Mouse (Mus musculus): ENCODE data around the gene Prkch. TPM values are rescaled to one million over a fixed set of nuclear protein-coding genes. Genes with fewer than 3 reads are reported as not detected.

Gene Prkch
- total and polyA plus RNA-seq, 2 experiments from 2014 or later = 9.9 to 16.2 TPM

DNA sequence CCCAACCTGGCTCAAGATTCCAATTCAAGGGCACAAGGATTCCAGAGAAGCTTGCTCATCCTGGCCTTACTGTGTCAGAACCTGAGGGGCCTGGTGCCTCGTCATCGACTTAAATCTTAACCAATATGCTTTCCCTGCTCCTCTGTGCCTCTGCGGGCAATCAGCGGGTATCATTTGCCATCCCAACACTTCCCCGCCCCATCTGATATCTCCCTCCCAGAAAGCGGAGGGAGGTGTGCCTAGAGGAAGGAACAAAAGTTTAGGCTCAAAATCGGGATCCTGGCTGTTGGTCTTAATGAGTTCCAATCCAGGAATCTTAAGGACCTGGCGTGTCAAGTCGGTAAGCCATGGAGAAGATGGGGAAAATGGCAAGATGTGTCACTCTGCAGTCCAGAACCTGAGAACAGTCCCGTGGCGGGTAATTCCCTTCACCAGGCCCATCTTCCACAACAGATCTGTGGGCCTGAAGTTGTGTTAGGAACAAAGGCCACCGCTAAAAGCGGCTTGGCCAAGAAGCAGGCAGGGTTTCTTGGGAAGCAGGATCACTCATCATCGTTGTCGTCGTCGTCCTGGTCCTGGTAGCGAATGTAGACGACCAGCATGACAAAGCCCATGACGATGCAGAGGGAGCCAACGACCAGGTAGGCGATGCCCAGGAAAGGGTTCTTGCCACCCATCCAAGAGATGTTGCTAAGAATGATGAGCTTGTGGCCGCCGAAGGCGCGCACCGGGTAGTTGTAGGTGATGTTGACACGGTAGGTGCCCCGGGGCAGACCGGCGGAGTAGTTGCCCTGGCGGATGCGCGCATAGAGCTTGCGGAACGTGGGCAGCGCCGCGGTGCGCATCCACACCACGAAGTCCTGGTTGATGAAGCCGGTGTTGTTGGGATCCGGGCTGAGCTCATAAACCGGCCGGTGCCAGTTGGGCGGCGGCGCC lies 39.6 kb upstream of the Prkch start:
- H3K27me3 ChIP-seq (ENCODE audit: insufficient read depth, low read length) = peaks cover 51% of the 10 kb centered on the region
- H3K9ac ChIP-seq (replicated peaks; ENCODE audit: low read length, poor library complexity, severe bottlenecking) = no peak overlapping the region
- WGBS = 17% methylated on average over 48 of the region's 48 CpGs
- peak overlapping the region; percentile 29 for H3K4me3 ChIP-seq (ENCODE audit: low read depth, low read length)
- H3K36me3 ChIP-seq (ENCODE audit: insufficient read depth, low read length) = no peaks in the 10 kb centered on the region
- H3K4me2 ChIP-seq (ENCODE audit: low read depth, low read length, poor library complexity, severe bottlenecking) = peak overlapping the region; percentile 48
- no peak for TF ChIP-seq CTCF (IDR thresholded peaks at IDR 0.05)
- H3K4me1 ChIP-seq (ENCODE audit: insufficient read depth, low read length) = peaks cover 6% of the 10 kb centered on the region; the same call in 1 of the 2 replicates
- ATAC-seq (ENCODE audit: low FRiP score) = no peak
- no peaks in the 10 kb centered on the region for H3K9me3 ChIP-seq (ENCODE audit: low read length)
- DNase-seq (ENCODE audit: low spot score) = no peak
- H3K27ac ChIP-seq (ENCODE audit: low read depth, low read length) = no peak overlapping the region

DNA sequence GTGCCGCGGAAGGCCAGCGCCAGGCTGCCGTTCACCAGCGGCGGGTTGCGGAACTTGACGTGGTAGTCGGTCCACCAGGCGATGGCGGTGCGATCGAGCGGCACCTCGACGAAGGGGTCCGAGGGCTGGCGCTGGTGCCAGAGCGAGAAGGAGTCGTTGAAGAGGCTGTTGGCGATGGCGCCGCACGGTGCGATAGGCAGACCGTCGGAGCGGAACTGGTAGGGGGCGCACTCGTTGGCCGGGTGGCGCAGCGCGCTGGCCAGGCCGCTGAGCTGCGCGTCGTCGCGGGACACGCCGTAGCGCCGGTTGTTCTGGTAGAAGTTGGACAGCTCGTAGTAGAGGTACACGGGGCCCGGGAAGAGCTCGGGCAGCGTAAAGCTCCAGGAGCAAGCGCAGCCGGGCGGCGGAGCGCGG lies 38.9 kb upstream of the Prkch start:
- H3K4me2 ChIP-seq (ENCODE audit: low read depth, low read length, poor library complexity, severe bottlenecking) = peak overlapping the region; percentile 48
- TF ChIP-seq CTCF (IDR thresholded peaks at IDR 0.05) = peak; percentile 38; the same call in 1 of the 2 replicates
- no peak for DNase-seq (ENCODE audit: low spot score)
- H3K9ac ChIP-seq (replicated peaks; ENCODE audit: low read length, poor library complexity, severe bottlenecking) = no peak overlapping the region
- H3K9me3 ChIP-seq (ENCODE audit: low read length) = no peaks in the 10 kb centered on the region
- peaks cover 6% of the 10 kb centered on the region; the same call in 1 of the 2 replicates for H3K4me1 ChIP-seq (ENCODE audit: insufficient read depth, low read length)
- ATAC-seq (ENCODE audit: low FRiP score) = peak; percentile 49; the same call in 1 of the 2 replicates
- no peak overlapping the region for H3K27ac ChIP-seq (ENCODE audit: low read depth, low read length)
- peak overlapping the region; percentile 29 for H3K4me3 ChIP-seq (ENCODE audit: low read depth, low read length)
- peaks cover 51% of the 10 kb centered on the region for H3K27me3 ChIP-seq (ENCODE audit: insufficient read depth, low read length)
- 1% methylated on average over 52 of the region's 55 CpGs for WGBS
- H3K36me3 ChIP-seq (ENCODE audit: insufficient read depth, low read length) = no peaks in the 10 kb centered on the region

DNA sequence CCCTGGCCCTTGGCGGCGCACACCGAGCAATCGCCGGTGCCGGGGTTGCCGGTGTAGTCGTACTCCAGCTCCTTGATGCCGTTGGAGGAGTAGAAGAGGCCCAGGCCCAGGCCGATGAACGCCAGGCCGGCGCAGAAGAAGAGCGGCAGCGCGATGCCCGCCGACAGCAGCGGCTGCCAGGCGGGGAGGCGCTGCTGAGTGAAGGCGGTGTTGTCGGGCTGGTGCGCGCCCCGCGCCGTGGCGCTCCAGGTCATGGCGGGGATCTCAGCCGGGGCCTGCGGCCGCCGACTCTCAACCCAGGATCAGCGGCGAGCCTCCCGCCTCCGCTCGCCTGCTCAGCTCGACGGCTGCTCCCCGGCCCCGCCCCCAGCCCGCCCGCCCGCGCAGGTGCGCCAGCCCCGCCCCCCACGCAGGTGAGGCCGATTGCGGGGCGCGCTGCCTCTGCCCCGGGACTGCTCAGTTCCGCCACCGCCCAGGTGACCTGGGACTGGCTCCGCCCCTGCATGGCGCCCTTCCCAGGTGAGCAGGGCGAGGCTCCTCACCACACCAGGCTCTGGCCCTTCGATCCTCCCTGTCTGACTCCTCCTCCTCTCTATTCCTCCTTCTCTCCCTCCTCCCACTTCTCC lies 38.4 kb upstream of the Prkch start, which contains the start of gene Tmem30b:
Tmem30b (minus strand) TSS at position 307 of the 626 bp plus-strand sequence.
- H3K27ac ChIP-seq (ENCODE audit: low read depth, low read length) = no peak within 1 kb of the TSS
- H3K9ac ChIP-seq (replicated peaks; ENCODE audit: low read length, poor library complexity, severe bottlenecking) = no peak within 1 kb of the TSS
- peak within 1 kb of the TSS; percentile 29 for H3K4me3 ChIP-seq (ENCODE audit: low read depth, low read length)
- H3K4me1 ChIP-seq (ENCODE audit: insufficient read depth, low read length) = peaks cover 6% of the 10 kb centered on the region; the same call in 1 of the 2 replicates
- no peak for DNase-seq (ENCODE audit: low spot score)
- H3K9me3 ChIP-seq (ENCODE audit: low read length) = no peaks in the 10 kb centered on the region
- H3K36me3 ChIP-seq (ENCODE audit: insufficient read depth, low read length) = no peaks in the 10 kb centered on the region
- peak; percentile 41; the same call in 1 of the 2 replicates for ATAC-seq (ENCODE audit: low FRiP score)
- WGBS = 1% methylated on average over 43 of the region's 61 CpGs
- peak within 1 kb of the TSS; percentile 48 for H3K4me2 ChIP-seq (ENCODE audit: low read depth, low read length, poor library complexity, severe bottlenecking)
- H3K27me3 ChIP-seq (ENCODE audit: insufficient read depth, low read length) = peaks cover 51% of the 10 kb centered on the region
- TF ChIP-seq CTCF (IDR thresholded peaks at IDR 0.05) = no peak

DNA sequence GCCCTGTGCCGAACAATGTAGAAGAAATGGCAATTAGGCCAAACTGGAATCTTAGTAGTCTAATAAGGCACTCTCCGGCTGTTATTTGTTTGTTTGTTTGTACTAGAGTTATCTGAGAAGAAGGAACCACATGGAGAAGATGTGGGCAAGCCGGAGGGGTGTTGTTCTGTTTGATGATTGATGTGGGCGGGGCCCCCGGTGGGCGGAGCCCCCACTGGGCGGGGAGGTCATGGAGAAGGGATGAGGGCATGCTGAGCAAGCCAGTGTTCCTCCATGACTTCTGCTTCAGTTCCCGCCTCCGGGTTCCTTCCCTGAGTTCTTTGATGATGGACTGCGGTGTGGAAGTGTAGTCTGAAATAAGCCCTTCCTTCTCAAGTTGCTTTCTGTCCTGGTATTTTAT lies 37.0 kb upstream of the Prkch start:
- Histone ChIP-seq H3K9ac (replicated peaks; ENCODE audit: low read length, poor library complexity, severe bottlenecking) (no peak overlapping the region), H3K4me3 (ENCODE audit: low read depth, low read length) (no peak overlapping the region), H3K27me3 (ENCODE audit: insufficient read depth, low read length) (peaks cover 51% of the 10 kb centered on the region), H3K36me3 (ENCODE audit: insufficient read depth, low read length) (no peaks in the 10 kb centered on the region), H3K27ac (ENCODE audit: low read depth, low read length) (no peak overlapping the region), H3K4me1 (ENCODE audit: insufficient read depth, low read length) (peaks cover 6% of the 10 kb centered on the region; the same call in 1 of the 2 replicates), H3K4me2 (ENCODE audit: low read depth, low read length, poor library complexity, severe bottlenecking) (no peak overlapping the region), H3K9me3 (ENCODE audit: low read length) (no peaks in the 10 kb centered on the region)
- ATAC-seq (ENCODE audit: low FRiP score) (no peak), DNase-seq (ENCODE audit: low spot score) (no peak)
- 34% methylated on average over 10 of the region's 10 CpGs for WGBS
- no peak for TF ChIP-seq CTCF (IDR thresholded peaks at IDR 0.05)

DNA sequence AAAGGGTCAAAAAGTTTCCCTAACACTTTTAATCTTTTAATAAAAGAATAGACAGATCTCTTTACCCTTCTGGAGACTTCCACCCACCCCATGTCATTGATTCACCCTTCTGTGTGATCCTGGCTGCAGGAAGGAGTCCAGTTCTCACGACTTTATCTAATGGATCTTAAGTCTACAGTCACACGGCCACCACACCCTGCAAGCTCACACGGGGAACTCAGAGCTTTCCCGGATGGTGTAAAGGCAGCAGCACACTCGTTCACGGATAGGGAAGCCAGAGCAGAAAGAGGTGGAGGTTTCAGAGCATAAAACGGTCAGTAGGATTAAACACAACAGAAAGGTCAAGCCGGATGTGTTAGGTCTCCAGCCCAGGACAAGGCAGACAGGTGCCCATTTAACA lies 36.3 kb upstream of the Prkch start:
- no peak overlapping the region for H3K4me3 ChIP-seq (ENCODE audit: low read depth, low read length)
- no peak for TF ChIP-seq CTCF (IDR thresholded peaks at IDR 0.05)
- peaks cover 51% of the 10 kb centered on the region for H3K27me3 ChIP-seq (ENCODE audit: insufficient read depth, low read length)
- no peaks in the 10 kb centered on the region for H3K36me3 ChIP-seq (ENCODE audit: insufficient read depth, low read length)
- DNase-seq (ENCODE audit: low spot score) (no peak), ATAC-seq (ENCODE audit: low FRiP score) (no peak)
- H3K9me3 ChIP-seq (ENCODE audit: low read length) = no peaks in the 10 kb centered on the region
- no peak overlapping the region for H3K9ac ChIP-seq (replicated peaks; ENCODE audit: low read length, poor library complexity, severe bottlenecking)
- H3K4me1 ChIP-seq (ENCODE audit: insufficient read depth, low read length) = peaks cover 6% of the 10 kb centered on the region; the same call in 1 of the 2 replicates
- no peak overlapping the region for H3K27ac ChIP-seq (ENCODE audit: low read depth, low read length)
- 76% methylated on average over 8 of the region's 8 CpGs for WGBS
- no peak overlapping the region for H3K4me2 ChIP-seq (ENCODE audit: low read depth, low read length, poor library complexity, severe bottlenecking)

All from midbrain, postnatal 0 days (tissue).